8 mouse cellular contexts compared by ENCODE assay signal in genomic region chr19:45031780-45032179, GRCm38 (mm10). TPM values are rescaled to one million over a fixed set of nuclear protein-coding genes. Genes with fewer than 3 reads are reported as not detected.
DNase-seq lines count a peak whose midpoint lies in the region; ATAC-seq lines count a peak whose summit lies in the region.

No protein-coding gene starts in this region.

- no peak overlapping the region for H3K27ac ChIP-seq in lung, embryonic 16.5 days (ENCODE audit: low read length)

- peaks cover 12% of the 10 kb centered on the region for H3K36me3 ChIP-seq in lung, embryonic 16.5 days (ENCODE audit: control insufficient read depth, insufficient read depth, low read length)

- no peaks in the 10 kb centered on the region for H3K27me3 ChIP-seq in lung, embryonic 16.5 days (ENCODE audit: control insufficient read depth, insufficient read depth, low read depth, low read length)

- no peaks in the 10 kb centered on the region for H3K9me3 ChIP-seq in lung, embryonic 16.5 days (ENCODE audit: control insufficient read depth, low read length)

- peak; percentile 67 for ATAC-seq in erythroid progenitor cell, adult 5-6 weeks (replicated peaks; ENCODE audit: low FRiP score, poor library complexity, severe bottlenecking)
- peak; percentile 69 for ATAC-seq in lung, embryonic 16.5 days (ENCODE audit: low read depth)

- 15% methylated on average over 4 of the region's 4 CpGs for WGBS in lung, embryonic 16.5 days

- no peak overlapping the region for H3K9ac ChIP-seq in lung, embryonic 16.5 days (ENCODE audit: low read length)

- H3K4me3 ChIP-seq in lung, embryonic 16.5 days (ENCODE audit: low read length) = no peak overlapping the region

- no peak overlapping the region for H3K4me2 ChIP-seq in lung, embryonic 16.5 days (ENCODE audit: low read depth, low read length)

- peaks cover 29% of the 10 kb centered on the region for H3K4me1 ChIP-seq in lung, embryonic 16.5 days (replicated peaks; ENCODE audit: control insufficient read depth, insufficient read depth, low read length)

- intact Hi-C loops in heart, postnatal 14 days (cut with DNase I) = loop anchor here (1.0 kb wide), 2 partner anchors 19 to 42 kb away; partner anchors contain the start of gene Sema4g

- peak; percentile 81 to 93 for DNase-seq in adrenal gland, adult (ENCODE audit: inconsistent age in 2 of 2, low spot score in 1 of 2)
- DNase-seq in adrenal gland, adult 8-10 months = no peak
- DNase-seq in brain, adult 2 months (ENCODE audit: low read depth, low spot score) = peak; percentile 92
- DNase-seq in heart, postnatal 14 days = peak; percentile 75 to 89
- peak; percentile 85 to 86 for DNase-seq in kidney, postnatal 25 days
- peak; percentile 72 to 78 for DNase-seq in right cerebral cortex, adult 2 months (ENCODE audit: low spot score in 2 of 2)

RNA-seq across cellular contexts. Expression of gene Pdzd7, which starts 13.7 kb away (rescaled TPM):
- under 1 TPM; 0.12 to 1.00 (median 0.56) TPM for total RNA-seq in adrenal gland, adult 8-10 months (2022)
- not detected in 2 replicates for total RNA-seq in erythroid progenitor cell, adult 5-6 weeks (2015; ENCODE audit: low replicate concordance)
- total RNA-seq in erythroid progenitor cell, adult 5-6 weeks (2017; ENCODE audit: low replicate concordance) = not detected in 2 replicates
- under 1 TPM in 1 of 2 experiments, not detected in 1; 0.19 TPM for total RNA-seq in heart, postnatal 14 days (2021)
- 0.21 and 0.33 TPM in 2 replicates for polyA plus RNA-seq in lung, embryonic 16.5 days (2015; fragmentation: Nextera tagmentation; extraction: Ambion mirVana)

RNA-seq across cellular contexts. Expression of gene Sfxn3, which starts 15.5 kb away (rescaled TPM):
- 10 to 100 TPM; 53.1 to 96.1 (median 73.9) TPM for total RNA-seq in adrenal gland, adult 8-10 months (2022)
- total RNA-seq in erythroid progenitor cell, adult 5-6 weeks (2015; ENCODE audit: low replicate concordance) = 1.4 and 4.6 TPM in 2 replicates
- total RNA-seq in erythroid progenitor cell, adult 5-6 weeks (2017; ENCODE audit: low replicate concordance) = 1.6 and 3.3 TPM in 2 replicates
- total RNA-seq in heart, postnatal 14 days (2021) = 10 to 100 TPM; 15.7 to 19.1 TPM
- polyA plus RNA-seq in lung, embryonic 16.5 days (2015; fragmentation: Nextera tagmentation; extraction: Ambion mirVana) = 26.0 and 26.1 TPM in 2 replicates

RNA-seq across cellular contexts. Expression of gene Lzts2, which starts 17.6 kb away (rescaled TPM):
- 100 to 1,000 TPM; 100 to 121 (median 110) TPM for total RNA-seq in adrenal gland, adult 8-10 months (2022)
- 3.8 TPM in 1 of 2 replicates, not detected in the other for total RNA-seq in erythroid progenitor cell, adult 5-6 weeks (2015; ENCODE audit: low replicate concordance)
- 1.4 and 2.2 TPM in 2 replicates for total RNA-seq in erythroid progenitor cell, adult 5-6 weeks (2017; ENCODE audit: low replicate concordance)
- total RNA-seq in heart, postnatal 14 days (2021) = 10 to 100 TPM; 66.4 to 72.4 TPM
- polyA plus RNA-seq in lung, embryonic 16.5 days (2015; fragmentation: Nextera tagmentation; extraction: Ambion mirVana) = 50.1 and 51.6 TPM in 2 replicates

RNA-seq across cellular contexts. Expression of gene Mrpl43, which starts 25.5 kb away (rescaled TPM):
- 10 to 100 TPM; 44.2 to 57.9 (median 48.4) TPM for total RNA-seq in adrenal gland, adult 8-10 months (2022)
- total RNA-seq in erythroid progenitor cell, adult 5-6 weeks (2015; ENCODE audit: low replicate concordance) = 15.5 and 19.3 TPM in 2 replicates
- 8.4 and 11.4 TPM in 2 replicates for total RNA-seq in erythroid progenitor cell, adult 5-6 weeks (2017; ENCODE audit: low replicate concordance)
- 10 to 100 TPM; 50.3 to 53.9 TPM for total RNA-seq in heart, postnatal 14 days (2021)
- 65.2 and 67.2 TPM in 2 replicates for polyA plus RNA-seq in lung, embryonic 16.5 days (2015; fragmentation: Nextera tagmentation; extraction: Ambion mirVana)

RNA-seq across cellular contexts. Expression of gene Twnk, which starts 26.3 kb away (rescaled TPM):
- total RNA-seq in adrenal gland, adult 8-10 months (2022) = 10 to 100 TPM; 34.8 to 40.2 (median 37.5) TPM
- 2.9 and 4.3 TPM in 2 replicates for total RNA-seq in erythroid progenitor cell, adult 5-6 weeks (2015; ENCODE audit: low replicate concordance)
- total RNA-seq in erythroid progenitor cell, adult 5-6 weeks (2017; ENCODE audit: low replicate concordance) = 1.4 and 2.0 TPM in 2 replicates
- 10 to 100 TPM; 21.5 to 22.0 TPM for total RNA-seq in heart, postnatal 14 days (2021)
- 19.8 and 19.9 TPM in 2 replicates for polyA plus RNA-seq in lung, embryonic 16.5 days (2015; fragmentation: Nextera tagmentation; extraction: Ambion mirVana)

Comparison
In these comparisons a context has a peak if more than half of its experiments do, and no peak if none do; other contexts are left out.
1. RNA of gene Lzts2, which starts 17.6 kb away (total RNA-seq): 100 to 121 TPM in adrenal gland, adult 8-10 months and 66.4 to 72.4 TPM in heart, postnatal 14 days; 1.4 to 3.8 TPM in erythroid progenitor cell, adult 5-6 weeks; every median in the first group is over 10 times any median in the second.